Mouse (Mus musculus): ENCODE measurements around the gene Epb42. TPM values are rescaled to one million over a fixed set of nuclear protein-coding genes. Genes with fewer than 3 reads are reported as not detected.
A peak's percentile ranks its signal among the peaks of the same experiment; 100 is the strongest.
"Not testable (repeated sequence)": the region's sequence is repeated elsewhere in the genome, so short reads cannot be mapped to it uniquely, and the experiment has no call there.

Gene Epb42
- total RNA-seq, 2 experiments from 2014 or later: not detected

GRCm38 (mm10) chr2:121008664-121009007 is 28.2 kb downstream of the Epb42 start:
- no peak for DNase-seq
- intact Hi-C loops (cut with DNase I): no loop called here

GRCm38 (mm10) chr2:121007925-121008663 is 28.8 kb downstream of the Epb42 start, which contains the start of gene Ccndbp1:
Gene Ccndbp1 (plus strand): TSS chr2:121008403.
- DNase-seq: peak; percentile 85 to 89
- intact Hi-C loops (cut with DNase I): no loop called here

GRCm38 (mm10) chr2:121006986-121007385 is 29.9 kb downstream of the Epb42 start:
- intact Hi-C loops (cut with DNase I): no loop called here
- no peak for DNase-seq

GRCm38 (mm10) chr2:121004018-121004811 is 32.7 kb downstream of the Epb42 start:
- DNase-seq: no peak
- intact Hi-C loops (cut with DNase I): no loop called here

- no peak for DNase-seq
- intact Hi-C loops (cut with DNase I): no loop called here
Observed at GRCm38 (mm10) chr2:121003586-121003985, 33.3 kb downstream of the Epb42 start.

GRCm38 (mm10) chr2:120998863-120999262 is 38.0 kb downstream of the Epb42 start:
- no peak for DNase-seq
- intact Hi-C loops (cut with DNase I): no loop called here

GRCm38 (mm10) chr2:120996607-120997006 is 40.3 kb downstream of the Epb42 start:
- DNase-seq; intact Hi-C loops (cut with DNase I): not testable (repeated sequence)

GRCm38 (mm10) chr2:120991196-120991595 is 45.7 kb downstream of the Epb42 start:
- intact Hi-C loops (cut with DNase I): no loop called here
- DNase-seq: no peak

- intact Hi-C loops (cut with DNase I): no loop called here
- DNase-seq: no peak
Observed at GRCm38 (mm10) chr2:120985241-120985640, 51.6 kb downstream of the Epb42 start.

- intact Hi-C loops (cut with DNase I): no loop called here
- no peak for DNase-seq
Observed at GRCm38 (mm10) chr2:120983611-120984010, 53.3 kb downstream of the Epb42 start.

GRCm38 (mm10) chr2:120980861-120981260 is 56.0 kb downstream of the Epb42 start:
- intact Hi-C loops (cut with DNase I): no loop called here

GRCm38 (mm10) chr2:120979819-120980218 is 57.1 kb downstream of the Epb42 start:
- intact Hi-C loops (cut with DNase I): loop anchor here (5.0 kb wide), 1 partner anchor 122 kb away; no protein-coding TSS in a partner anchor
- DNase-seq: no peak

More at GRCm38 (mm10) chr2:120980861-120981260, 56.0 kb downstream of the Epb42 start:
- no peak for DNase-seq

- intact Hi-C loops (cut with DNase I): loop anchor here (5.0 kb wide), 1 partner anchor 124 kb away; no protein-coding TSS in a partner anchor
- DNase-seq: no peak
Observed at GRCm38 (mm10) chr2:120978693-120979037, 58.2 kb downstream of the Epb42 start.

- DNase-seq: no peak
- intact Hi-C loops (cut with DNase I): loop anchor here (5.0 kb wide), 1 partner anchor 124 kb away; no protein-coding TSS in a partner anchor
Observed at GRCm38 (mm10) chr2:120977926-120978692, 58.8 kb downstream of the Epb42 start.

- DNase-seq: peak; percentile 33 to 71
- intact Hi-C loops (cut with DNase I): loop anchor here (5.0 kb wide), 1 partner anchor 125 kb away; no protein-coding TSS in a partner anchor
Observed at GRCm38 (mm10) chr2:120976990-120977925, 59.6 kb downstream of the Epb42 start, which contains the start of gene Tmem62. Gene Tmem62 (plus strand): TSS chr2:120977017.

- intact Hi-C loops (cut with DNase I): loop anchor here (5.0 kb wide), 1 partner anchor 126 kb away; no protein-coding TSS in a partner anchor
- DNase-seq: no peak
Observed at GRCm38 (mm10) chr2:120976308-120976707, 60.6 kb downstream of the Epb42 start.

GRCm38 (mm10) chr2:120972964-120973363 is 63.9 kb downstream of the Epb42 start:
- intact Hi-C loops (cut with DNase I): no loop called here
- no peak for DNase-seq

GRCm38 (mm10) chr2:120972257-120972656 is 64.6 kb downstream of the Epb42 start:
- intact Hi-C loops (cut with DNase I): not testable (repeated sequence)

GRCm38 (mm10) chr2:120971766-120972165 is 65.1 kb downstream of the Epb42 start:
- DNase-seq: no peak
- intact Hi-C loops (cut with DNase I): no loop called here

More at GRCm38 (mm10) chr2:120972257-120972656, 64.6 kb downstream of the Epb42 start:
- DNase-seq: not testable (repeated sequence)

Data from gastrocnemius, postnatal 36 days (tissue).